Mouse (Mus musculus): ENCODE data around the gene Igfl3.

DNA sequence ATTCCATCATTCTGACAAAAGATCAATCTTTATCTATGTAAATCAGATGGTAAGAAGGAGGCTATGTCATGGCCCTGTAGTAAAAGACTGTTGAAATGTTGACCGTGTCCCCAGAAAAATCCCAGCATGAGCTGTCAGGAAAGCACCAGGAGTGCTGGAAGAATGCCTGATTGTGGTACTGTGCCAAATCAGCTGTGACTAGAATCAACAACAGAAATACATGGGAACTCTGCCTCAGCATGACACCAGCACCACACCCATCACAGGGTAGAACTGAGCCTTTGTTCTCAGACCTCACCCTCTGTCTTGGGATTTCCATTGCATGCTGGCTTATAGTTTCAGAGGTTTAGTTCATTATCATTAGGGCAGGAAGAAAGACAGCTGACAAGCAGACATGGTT lies 38.4 kb downstream of the Igfl3 start:
- TF ChIP-seq CTCF (conservative IDR thresholded peaks at IDR 0.05; ENCODE audit: insufficient read depth, insufficient read length, low read depth, low read length) (no peak), POLR2A (IDR thresholded peaks at IDR 0.05; ENCODE audit: low read depth, low read length) (no peak)

All from kidney, adult 2 months (tissue).